In genomic region chr19:41835816-41836215, GRCm38 (mm10) we compare ENCODE assay signal across 9 mouse cellular contexts. TPM values are rescaled to one million over a fixed set of nuclear protein-coding genes. Genes with fewer than 3 reads are reported as not detected.
A peak's percentile ranks its signal among the peaks of the same experiment; 100 is the strongest.
DNase-seq lines count a peak whose midpoint lies in the region; ATAC-seq and TF ChIP-seq lines count a peak whose summit lies in the region.
"Had no signal": no experiment of that assay in that cellular context is flagged by ENCODE, and none has a peak within 500 bp of the region (broad histone marks: within the 10 kb centered on the region; RNA-seq: fewer than 3 reads in every experiment).

No protein-coding gene starts in this region.

- no peak overlapping the region for H3K9ac ChIP-seq in kidney, postnatal 0 days (ENCODE audit: low read depth, low read length)
- H3K9ac ChIP-seq in forebrain, embryonic 14.5 days (ENCODE audit: low read length): peak overlapping the region; percentile 22; the same call in 1 of the 2 replicates
- no peak overlapping the region for H3K9ac ChIP-seq in intestine, embryonic 16.5 days (ENCODE audit: low read depth, low read length)
- no peak overlapping the region for H3K9ac ChIP-seq in stomach, embryonic 14.5 days (replicated peaks; ENCODE audit: low read depth, low read length)

- peaks cover 9% of the 10 kb centered on the region for H3K4me1 ChIP-seq in kidney, postnatal 0 days (replicated peaks; ENCODE audit: insufficient read depth, low read length)
- peaks cover 31% of the 10 kb centered on the region for H3K4me1 ChIP-seq in forebrain, embryonic 14.5 days (ENCODE audit: control insufficient read depth, insufficient read depth, low read length)
- H3K4me1 ChIP-seq in intestine, embryonic 16.5 days (ENCODE audit: control insufficient read depth, insufficient read depth, low read length): peaks cover 25% of the 10 kb centered on the region
- 0 out of 2 replicates have a peak, but pooled peaks cover 5% of the 10 kb centered on the region for H3K4me1 ChIP-seq in stomach, embryonic 14.5 days (ENCODE audit: control insufficient read depth, insufficient read depth, low read length)

- WGBS in kidney, postnatal 0 days: 2% methylated on average over 6 of the region's 6 CpGs
- 2% methylated on average over 6 of the region's 6 CpGs for whole genome bisulfite sequencing in forebrain, embryonic 14.5 days
- WGBS in intestine, embryonic 16.5 days: 4% methylated on average over 6 of the region's 6 CpGs
- under 1% methylated on average over 6 of the region's 6 CpGs for WGBS in stomach, embryonic 14.5 days

- H3K4me2 ChIP-seq in kidney, postnatal 0 days (ENCODE audit: low read length): peak overlapping the region; percentile 36; the same call in 1 of the 2 replicates
- H3K4me2 ChIP-seq in forebrain, embryonic 14.5 days (ENCODE audit: low read length): peak overlapping the region; percentile 36
- peak overlapping the region; percentile 40; the same call in 1 of the 2 replicates for H3K4me2 ChIP-seq in intestine, embryonic 16.5 days (ENCODE audit: low read depth, low read length)
- H3K4me2 ChIP-seq in stomach, embryonic 14.5 days (replicated peaks; ENCODE audit: low read depth, low read length): peak overlapping the region; percentile 10; the same call in 1 of the 2 replicates

- H3K36me3 ChIP-seq in kidney, postnatal 0 days (ENCODE audit: insufficient read depth, low read length): no peaks in the 10 kb centered on the region
- H3K36me3 ChIP-seq in forebrain, embryonic 14.5 days (ENCODE audit: control insufficient read depth, insufficient read depth, low read length): no peaks in the 10 kb centered on the region
- H3K36me3 ChIP-seq in intestine, embryonic 16.5 days (ENCODE audit: control insufficient read depth, insufficient read depth, low read length): no peaks in the 10 kb centered on the region
- no peaks in the 10 kb centered on the region for H3K36me3 ChIP-seq in stomach, embryonic 14.5 days (ENCODE audit: control insufficient read depth, insufficient read depth, low read length)

- no peak overlapping the region for H3K27ac ChIP-seq in kidney, postnatal 0 days
- peak overlapping the region; percentile 72 for H3K27ac ChIP-seq in forebrain, embryonic 14.5 days (ENCODE audit: low read depth, low read length)
- H3K27ac ChIP-seq in intestine, embryonic 16.5 days (ENCODE audit: low read length): peak overlapping the region; percentile 56
- no peak overlapping the region for H3K27ac ChIP-seq in stomach, embryonic 14.5 days (ENCODE audit: low read length)
- H3K27ac ChIP-seq: heart, adult 2 months had no signal

- no peak for ATAC-seq in kidney, postnatal 0 days (replicated peaks; ENCODE audit: low FRiP score, low read depth)
- peak; percentile 82 for ATAC-seq in forebrain, embryonic 14.5 days
- ATAC-seq in intestine, embryonic 16.5 days: peak; percentile 74
- peak; percentile 82 for ATAC-seq in stomach, embryonic 14.5 days (ENCODE audit: insufficient number of reproducible peaks, insufficient read depth, low FRiP score, low read depth)

- no peak for TF ChIP-seq CTCF in kidney, postnatal 0 days (IDR thresholded peaks at IDR 0.05; ENCODE audit: low read depth)

- H3K9me3 ChIP-seq in kidney, postnatal 0 days (replicated peaks; ENCODE audit: low read length): no peaks in the 10 kb centered on the region
- H3K9me3 ChIP-seq in forebrain, embryonic 14.5 days (replicated peaks; ENCODE audit: control insufficient read depth, low read length): no peaks in the 10 kb centered on the region
- no peaks in the 10 kb centered on the region for H3K9me3 ChIP-seq in intestine, embryonic 16.5 days (ENCODE audit: control insufficient read depth, low read length)
- no peaks in the 10 kb centered on the region for H3K9me3 ChIP-seq in stomach, embryonic 14.5 days (ENCODE audit: control insufficient read depth, low read depth, low read length)

- no peak for DNase-seq in kidney, postnatal 0 days (ENCODE audit: low spot score)
- no peak for DNase-seq in kidney, adult 8-10 months
- peak; percentile 66 for DNase-seq in adrenal gland, postnatal 14 days
- peak; percentile 89 for DNase-seq in forebrain, embryonic 14.5 days (ENCODE audit: low spot score)
- DNase-seq in lung, postnatal 25 days (ENCODE audit: low spot score): peak; percentile 36
- DNase-seq in cerebellum, adult 11-12 months: no peak

- H3K27me3 ChIP-seq in kidney, postnatal 0 days (ENCODE audit: insufficient read depth, low read length): no peaks in the 10 kb centered on the region
- H3K27me3 ChIP-seq in forebrain, embryonic 14.5 days (replicated peaks; ENCODE audit: control insufficient read depth, insufficient read depth, low read length): no peaks in the 10 kb centered on the region
- H3K27me3 ChIP-seq in intestine, embryonic 16.5 days (replicated peaks; ENCODE audit: control insufficient read depth, insufficient read depth, low read length): no peaks in the 10 kb centered on the region
- H3K27me3 ChIP-seq in stomach, embryonic 14.5 days (ENCODE audit: control insufficient read depth, insufficient read depth, low read length): no peaks in the 10 kb centered on the region

- H3K4me3 ChIP-seq in kidney, postnatal 0 days (replicated peaks; ENCODE audit: low read depth, low read length): 0 out of 2 replicates have a peak overlapping the region, but pooled peaks have one; percentile 7
- no peak overlapping the region for H3K4me3 ChIP-seq in forebrain, embryonic 14.5 days (ENCODE audit: low read depth, low read length)
- no peak overlapping the region for H3K4me3 ChIP-seq in intestine, embryonic 16.5 days (ENCODE audit: low read length)
- no peak overlapping the region for H3K4me3 ChIP-seq in stomach, embryonic 14.5 days (ENCODE audit: low read depth, low read length)
- H3K4me3 ChIP-seq: heart, adult 2 months had no signal

RNA-seq across cellular contexts. Expression of gene Frat1, which starts 6.0 kb away (rescaled TPM):
- 11.1 and 11.4 TPM in 2 replicates for polyA plus RNA-seq in kidney, postnatal 0 days (2015; fragmentation: Nextera tagmentation; extraction: Ambion mirVana)
- 7.5 and 10.7 TPM in 2 replicates for total RNA-seq in adrenal gland, postnatal 14 days (2021)
- polyA plus RNA-seq in forebrain, embryonic 14.5 days (2014; fragmentation: Nextera tagmentation; extraction: Ambion mirVana): 34.9 and 35.5 TPM in 2 replicates
- 11.9 and 12.2 TPM in 2 replicates for polyA plus RNA-seq in intestine, embryonic 16.5 days (2015; fragmentation: Nextera tagmentation; extraction: Ambion mirVana)
- 12.9 and 14.1 TPM in 2 replicates for polyA plus RNA-seq in stomach, embryonic 14.5 days (2014; fragmentation: Nextera tagmentation; extraction: Ambion mirVana)

RNA-seq across cellular contexts. Expression of gene Frat2, which starts 12.1 kb away (rescaled TPM):
- polyA plus RNA-seq in kidney, postnatal 0 days (2015; fragmentation: Nextera tagmentation; extraction: Ambion mirVana): 5.8 and 7.2 TPM in 2 replicates
- 5.5 and 6.4 TPM in 2 replicates for total RNA-seq in adrenal gland, postnatal 14 days (2021)
- 7.2 and 8.6 TPM in 2 replicates for polyA plus RNA-seq in forebrain, embryonic 14.5 days (2014; fragmentation: Nextera tagmentation; extraction: Ambion mirVana)
- polyA plus RNA-seq in intestine, embryonic 16.5 days (2015; fragmentation: Nextera tagmentation; extraction: Ambion mirVana): 4.7 and 6.0 TPM in 2 replicates
- 3.5 and 5.0 TPM in 2 replicates for polyA plus RNA-seq in stomach, embryonic 14.5 days (2014; fragmentation: Nextera tagmentation; extraction: Ambion mirVana)

RNA-seq across cellular contexts. Expression of gene Arhgap19, which starts 34.0 kb away (rescaled TPM):
- 9.1 and 9.5 TPM in 2 replicates for polyA plus RNA-seq in kidney, postnatal 0 days (2015; fragmentation: Nextera tagmentation; extraction: Ambion mirVana)
- total RNA-seq in adrenal gland, postnatal 14 days (2021): 7.2 and 7.9 TPM in 2 replicates
- 11.2 and 12.6 TPM in 2 replicates for polyA plus RNA-seq in forebrain, embryonic 14.5 days (2014; fragmentation: Nextera tagmentation; extraction: Ambion mirVana)
- polyA plus RNA-seq in intestine, embryonic 16.5 days (2015; fragmentation: Nextera tagmentation; extraction: Ambion mirVana): 14.2 and 14.8 TPM in 2 replicates
- polyA plus RNA-seq in stomach, embryonic 14.5 days (2014; fragmentation: Nextera tagmentation; extraction: Ambion mirVana): 25.2 and 25.7 TPM in 2 replicates

Comparison
In these comparisons a context has a peak if more than half of its experiments do, and no peak if none do; other contexts are left out.
1. DNase-seq: peak in adrenal gland, postnatal 14 days (single experiment), forebrain, embryonic 14.5 days (single experiment) and lung, postnatal 25 days (single experiment); none in kidney, postnatal 0 days (single experiment), kidney, adult 8-10 months (0 of 2) and cerebellum, adult 11-12 months (single experiment).
2. H3K27ac ChIP-seq: peak in forebrain, embryonic 14.5 days (single experiment) and intestine, embryonic 16.5 days (single experiment); none in kidney, postnatal 0 days (single experiment) and stomach, embryonic 14.5 days (single experiment).
3. Peak in every context shown above with its lines, with median percentiles within 50 percentile points of each other: H3K4me2 ChIP-seq.